Mouse (Mus musculus): ENCODE measurements at regions not wholly inside any gene's neighbourhood (a gene's known extent, or its start where the extent isn't known, plus 50 kb on each side); places are given as distances from the start of the nearest gene placed in this dataset.

GRCm38 (mm10) chr3:152005366-152006025, 160.5 kb downstream of the Gipc2 start:
- TF ChIP-seq CTCF (IDR thresholded peaks at IDR 0.05; ENCODE audit: extremely low read depth, insufficient read depth, low read length) (no peak), POLR2A (IDR thresholded peaks at IDR 0.05; ENCODE audit: extremely low read depth, insufficient read depth, low read length) (no peak)

Data from cortical plate, adult 2 months (tissue).